Mouse (Mus musculus) hindbrain, embryonic 15.5 days (tissue): Measurements from ENCODE around the gene Smim13. TPM values are rescaled to one million over a fixed set of nuclear protein-coding genes. Genes with fewer than 3 reads are reported as not detected.
"Not testable (repeated sequence)": the region's sequence is repeated elsewhere in the genome, so short reads cannot be mapped to it uniquely, and the experiment has no call there.

Source experiments
- ATAC-seq: fragments of 200-750 bp; cut with Nextera tagmentation; 2 replicates; pipeline ENCODE4 v1.8.0; 2017; ENCODE audit warnings: low read depth, moderate number of reproducible peaks, moderate TSS enrichment; ENCODE audit not compliant: low FRiP score
- H3K27ac ChIP-seq: fragments of 300-500 bp; sonication (generic); replicated peaks from 2 replicates; pipeline ENCODE4 v1.5.1; 2015; ENCODE audit warnings: mild to moderate bottlenecking, inconsistent platforms
- H3K27me3 ChIP-seq: fragments of 300-500 bp; sonication (generic); 2 replicates; pipeline ENCODE4 v1.6.1; 2015; ENCODE audit warnings: control low read depth, inconsistent platforms
- H3K36me3 ChIP-seq: fragments of 300-500 bp; sonication (generic); 2 replicates; pipeline ENCODE4 v1.6.1; 2015; ENCODE audit warnings: control low read depth, inconsistent platforms
- H3K4me1 ChIP-seq: fragments of 300-500 bp; sonication (generic); replicated peaks from 2 replicates; pipeline ENCODE4 v1.6.1; 2015; ENCODE audit warnings: control low read depth, inconsistent platforms
- H3K4me2 ChIP-seq: fragments of 300-500 bp; sonication (generic); 2 replicates; pipeline ENCODE4 v1.6.1; 2015; ENCODE audit warnings: moderate library complexity, mild to moderate bottlenecking, inconsistent platforms
- H3K4me3 ChIP-seq: fragments of 300-500 bp; sonication (generic); 2 replicates; pipeline ENCODE4 v1.5.1; 2015; ENCODE audit warnings: mild to moderate bottlenecking, inconsistent platforms
- H3K9ac ChIP-seq: fragments of 300-500 bp; sonication (generic); 2 replicates; pipeline ENCODE4 v1.6.1; 2015; ENCODE audit warnings: inconsistent platforms
- H3K9me3 ChIP-seq: fragments of 300-500 bp; sonication (generic); 2 replicates; pipeline ENCODE4 v1.6.1; 2016; ENCODE audit warnings: control low read depth, inconsistent platforms
- WGBS: fragments of 180-500 bp; shearing (Covaris S2); methylation state at CpG from one replicate; pipeline ENCODE4 v1.1.7; 2015; 5-methylcytosine and 5-hydroxymethylcytosine counted together
- polyA plus RNA-seq: library from polyadenylated mRNA; unstranded; fragments of >200 nt; fragmentation: Nextera tagmentation; extraction: Ambion mirVana; gene quantifications from 2 replicates; pipeline ENCODE4 v1.2.1, GENCODE M21; 2015

The Smim13 gene
- polyA plus RNA-seq, 1 experiment from 2014 or later, result 30.6 TPM

GRCm38 (mm10) chr13:41244306-41244830 lies 5.3 kb upstream of the Smim13 start:
- no peak overlapping the region for H3K9ac ChIP-seq
- H3K4me3 ChIP-seq, result no peak overlapping the region
- H3K27me3 ChIP-seq, result 0 out of 2 replicates have a peak, but pooled peaks cover 4% of the 10 kb centered on the region
- no peaks in the 10 kb centered on the region for H3K36me3 ChIP-seq
- peaks cover 5% of the 10 kb centered on the region for H3K4me1 ChIP-seq
- no peak for ATAC-seq
- H3K4me2 ChIP-seq, result no peak overlapping the region
- 70% methylated on average over 6 of the region's 6 CpGs for WGBS
- no peak overlapping the region for H3K27ac ChIP-seq
- no peaks in the 10 kb centered on the region for H3K9me3 ChIP-seq

- Histone ChIP-seq H3K27ac (peak overlapping the region; percentile 74), H3K36me3 (no peaks in the 10 kb centered on the region), H3K9me3 (no peaks in the 10 kb centered on the region), H3K27me3 (no peaks in the 10 kb centered on the region), H3K4me3 (peak overlapping the region; percentile 79), H3K4me2 (peak overlapping the region; percentile 61), H3K4me1 (peaks cover 23% of the 10 kb centered on the region), H3K9ac (peak overlapping the region; percentile 38)
- ATAC-seq, result peak; percentile 7; the same call in 1 of the 2 replicates
- WGBS, result 47% methylated on average over 12 of the region's 12 CpGs
These were observed 708 bp upstream of the Smim13 start for GRCm38 (mm10) chr13:41248751-41249520.

- 0 out of 2 replicates have a peak, but pooled peaks have one; percentile 1 for ATAC-seq
These were observed 806 bp downstream of the Smim13 start for GRCm38 (mm10) chr13:41250318-41250981.

GRCm38 (mm10) chr13:41251232-41251631 lies 1.6 kb downstream of the Smim13 start:
- H3K4me2 ChIP-seq, result peak overlapping the region; percentile 61

More at GRCm38 (mm10) chr13:41250318-41250981, 806 bp downstream of the Smim13 start:
- peak overlapping the region; percentile 90 for H3K27ac ChIP-seq
- under 1% methylated on average over 27 of the region's 27 CpGs for WGBS
- no peaks in the 10 kb centered on the region for H3K9me3 ChIP-seq
- peak overlapping the region; percentile 87 for H3K9ac ChIP-seq
- peak overlapping the region; percentile 79 for H3K4me3 ChIP-seq
- peak overlapping the region; percentile 61 for H3K4me2 ChIP-seq
- H3K4me1 ChIP-seq, result peaks cover 23% of the 10 kb centered on the region
- no peaks in the 10 kb centered on the region for H3K36me3 ChIP-seq
- no peaks in the 10 kb centered on the region for H3K27me3 ChIP-seq

GRCm38 (mm10) chr13:41251667-41252066 lies 2.0 kb downstream of the Smim13 start:
- no peaks in the 10 kb centered on the region for H3K36me3 ChIP-seq
- no peak overlapping the region; the same call in 1 of the 2 replicates for H3K4me2 ChIP-seq
- no peak for ATAC-seq
- H3K4me3 ChIP-seq, result no peak overlapping the region
- H3K9me3 ChIP-seq, result no peaks in the 10 kb centered on the region
- H3K4me1 ChIP-seq, result peaks cover 23% of the 10 kb centered on the region
- H3K9ac ChIP-seq, result no peak overlapping the region
- H3K27me3 ChIP-seq, result no peaks in the 10 kb centered on the region
- H3K27ac ChIP-seq, result no peak overlapping the region
- WGBS, result 83% methylated on average over 5 of the region's 5 CpGs

More at GRCm38 (mm10) chr13:41251232-41251631, 1.6 kb downstream of the Smim13 start:
- WGBS, result 97% methylated on average over 5 of the region's 5 CpGs
- ATAC-seq, H3K27ac ChIP-seq, H3K27me3 ChIP-seq, H3K36me3 ChIP-seq, H3K9ac ChIP-seq, H3K9me3 ChIP-seq: not testable (repeated sequence)
- Histone ChIP-seq H3K4me1 (peaks cover 23% of the 10 kb centered on the region), H3K4me3 (peak overlapping the region; percentile 79)

GRCm38 (mm10) chr13:41252141-41252540 lies 2.5 kb downstream of the Smim13 start:
- Histone ChIP-seq H3K4me2 (no peak overlapping the region; the same call in 1 of the 2 replicates), H3K9me3 (no peaks in the 10 kb centered on the region), H3K4me3 (no peak overlapping the region), H3K27me3 (no peaks in the 10 kb centered on the region), H3K36me3 (no peaks in the 10 kb centered on the region), H3K4me1 (peaks cover 23% of the 10 kb centered on the region), H3K9ac (no peak overlapping the region), H3K27ac (no peak overlapping the region)
- ATAC-seq, result no peak
- WGBS, result 85% methylated on average over 6 of the region's 6 CpGs

GRCm38 (mm10) chr13:41252736-41253135 lies 3.1 kb downstream of the Smim13 start:
- Histone ChIP-seq H3K27me3 (no peaks in the 10 kb centered on the region), H3K27ac (no peak overlapping the region), H3K9me3 (no peaks in the 10 kb centered on the region), H3K4me3 (no peak overlapping the region), H3K4me2 (no peak overlapping the region), H3K9ac (no peak overlapping the region), H3K36me3 (no peaks in the 10 kb centered on the region), H3K4me1 (peaks cover 23% of the 10 kb centered on the region)
- ATAC-seq, result no peak
- 94% methylated on average over 7 of the region's 7 CpGs for WGBS

- H3K4me2 ChIP-seq, result no peak overlapping the region
- H3K9ac ChIP-seq, result no peak overlapping the region
- 92% methylated on average over 5 of the region's 5 CpGs for WGBS
- H3K4me3 ChIP-seq, result no peak overlapping the region
- H3K4me1 ChIP-seq, result peaks cover 12% of the 10 kb centered on the region
- no peak overlapping the region for H3K27ac ChIP-seq
- ATAC-seq, result no peak
- H3K36me3 ChIP-seq, result no peaks in the 10 kb centered on the region
- no peaks in the 10 kb centered on the region for H3K9me3 ChIP-seq
- no peaks in the 10 kb centered on the region for H3K27me3 ChIP-seq
These were observed 6.5 kb downstream of the Smim13 start for GRCm38 (mm10) chr13:41256126-41256525.

GRCm38 (mm10) chr13:41256962-41257361 lies 7.3 kb downstream of the Smim13 start:
- no peak overlapping the region for H3K27ac ChIP-seq
- no peaks in the 10 kb centered on the region for H3K9me3 ChIP-seq
- no peak overlapping the region for H3K4me2 ChIP-seq
- H3K36me3 ChIP-seq, result no peaks in the 10 kb centered on the region
- H3K4me3 ChIP-seq, result no peak overlapping the region
- 96% methylated on average over 3 of the region's 3 CpGs for WGBS
- no peak for ATAC-seq
- H3K27me3 ChIP-seq, result no peaks in the 10 kb centered on the region
- H3K4me1 ChIP-seq, result peaks cover 4% of the 10 kb centered on the region
- H3K9ac ChIP-seq, result no peak overlapping the region

GRCm38 (mm10) chr13:41257851-41258250 lies 8.2 kb downstream of the Smim13 start:
- no peak overlapping the region for H3K4me3 ChIP-seq
- no peak overlapping the region for H3K4me2 ChIP-seq
- no peaks in the 10 kb centered on the region for H3K36me3 ChIP-seq
- no peak overlapping the region for H3K27ac ChIP-seq
- 83% methylated on average over 4 of the region's 4 CpGs for WGBS
- no peaks in the 10 kb centered on the region for H3K4me1 ChIP-seq
- ATAC-seq, result no peak
- no peak overlapping the region for H3K9ac ChIP-seq
- H3K9me3 ChIP-seq, result no peaks in the 10 kb centered on the region
- no peaks in the 10 kb centered on the region for H3K27me3 ChIP-seq

- H3K36me3 ChIP-seq, H3K9ac ChIP-seq, H3K4me1 ChIP-seq, H3K4me2 ChIP-seq, H3K27me3 ChIP-seq, H3K27ac ChIP-seq, ATAC-seq, H3K4me3 ChIP-seq, H3K9me3 ChIP-seq: not testable (repeated sequence)
- WGBS, result 95% methylated on average over 8 of the region's 8 CpGs
These were observed 12.0 kb downstream of the Smim13 start for GRCm38 (mm10) chr13:41261617-41262016.
